Mouse (Mus musculus) limb, embryonic 13.5 days (tissue): ENCODE measurements around the gene Manbal. TPM values are rescaled to one million over a fixed set of nuclear protein-coding genes. Genes with fewer than 3 reads are reported as not detected.

ENCODE experiments used
- ATAC-seq: fragments of 200-750 bp; cut with Nextera tagmentation; 2 replicates; pipeline ENCODE4 v1.8.0; 2017; ENCODE audit warnings: low read depth, moderate number of reproducible peaks, moderate TSS enrichment; ENCODE audit not compliant: low FRiP score
- H3K27ac ChIP-seq: fragments of 300-500 bp; sonication (generic); 2 replicates; pipeline ENCODE4 v1.5.1; 2015; ENCODE audit warnings: inconsistent platforms, mild to moderate bottlenecking, moderate library complexity
- H3K27me3 ChIP-seq: fragments of 300-500 bp; sonication (generic); 2 replicates; pipeline ENCODE4 v1.6.1; 2015; ENCODE audit warnings: mild to moderate bottlenecking, inconsistent platforms
- H3K36me3 ChIP-seq: fragments of 300-500 bp; sonication (generic); 2 replicates; pipeline ENCODE4 v1.6.1; 2015; ENCODE audit warnings: inconsistent platforms, mild to moderate bottlenecking, moderate library complexity
- H3K4me1 ChIP-seq: fragments of 300-500 bp; sonication (generic); 2 replicates; pipeline ENCODE4 v1.6.1; 2015; ENCODE audit warnings: inconsistent platforms
- H3K4me2 ChIP-seq: fragments of 300-500 bp; sonication (generic); replicated peaks from 2 replicates; pipeline ENCODE4 v1.6.1; 2015; ENCODE audit warnings: inconsistent platforms, mild to moderate bottlenecking, moderate library complexity
- H3K4me3 ChIP-seq: fragments of 300-500 bp; sonication (generic); 2 replicates; pipeline ENCODE4 v1.5.1; 2015; ENCODE audit warnings: moderate library complexity, mild to moderate bottlenecking, inconsistent platforms
- H3K9ac ChIP-seq: fragments of 300-500 bp; sonication (generic); 2 replicates; pipeline ENCODE4 v1.6.1; 2015; ENCODE audit warnings: mild to moderate bottlenecking, inconsistent platforms
- H3K9me3 ChIP-seq: fragments of 300-500 bp; sonication (generic); 2 replicates; pipeline ENCODE4 v1.6.1; 2016; ENCODE audit warnings: inconsistent platforms
- WGBS: fragments of 180-500 bp; shearing (Covaris S2); methylation state at CpG from one replicate; pipeline ENCODE4 v1.1.7; 2015; 5-methylcytosine and 5-hydroxymethylcytosine counted together
- polyA plus RNA-seq: library from polyadenylated mRNA; unstranded; fragments of >200 nt; fragmentation: Nextera tagmentation; extraction: Ambion mirVana; gene quantifications from 2 replicates; pipeline ENCODE4 v1.2.1, GENCODE M21; 2015

Manbal gene
- polyA plus RNA-seq, 1 experiment from 2014 or later = 93.8 TPM

- Histone ChIP-seq H3K4me2 (no peak overlapping the region), H3K9ac (no peak overlapping the region), H3K27me3 (no peaks in the 10 kb centered on the region), H3K4me3 (no peak overlapping the region), H3K4me1 (no peaks in the 10 kb centered on the region), H3K27ac (0 out of 2 replicates have a peak overlapping the region, but pooled peaks have one; percentile 6), H3K9me3 (0 out of 2 replicates have a peak, but pooled peaks cover 8% of the 10 kb centered on the region), H3K36me3 (peaks cover 65% of the 10 kb centered on the region)
- ATAC-seq = no peak
- WGBS = 69% methylated on average over 13 of the region's 13 CpGs
Observed at GRCm38 (mm10) chr2:157395960-157396359, 28.6 kb downstream of the Manbal start.

- WGBS = 92% methylated on average over 4 of the region's 4 CpGs
- Histone ChIP-seq H3K9ac (no peak overlapping the region), H3K27ac (no peak overlapping the region), H3K4me2 (no peak overlapping the region), H3K9me3 (0 out of 2 replicates have a peak, but pooled peaks cover 8% of the 10 kb centered on the region), H3K27me3 (no peaks in the 10 kb centered on the region), H3K4me3 (no peak overlapping the region), H3K4me1 (no peaks in the 10 kb centered on the region), H3K36me3 (peaks cover 53% of the 10 kb centered on the region)
- no peak for ATAC-seq
Observed at GRCm38 (mm10) chr2:157397376-157397775, 30.0 kb downstream of the Manbal start.

- Histone ChIP-seq H3K4me1 (no peaks in the 10 kb centered on the region), H3K4me2 (no peak overlapping the region), H3K4me3 (no peak overlapping the region), H3K27ac (no peak overlapping the region), H3K9ac (no peak overlapping the region), H3K27me3 (no peaks in the 10 kb centered on the region), H3K9me3 (0 out of 2 replicates have a peak, but pooled peaks cover 8% of the 10 kb centered on the region), H3K36me3 (peaks cover 43% of the 10 kb centered on the region)
- 94% methylated on average over 4 of the region's 4 CpGs for WGBS
- no peak for ATAC-seq
Observed at GRCm38 (mm10) chr2:157398539-157398938, 31.1 kb downstream of the Manbal start.

GRCm38 (mm10) chr2:157399797-157400196, 32.4 kb downstream of the Manbal start:
- Histone ChIP-seq H3K27ac (no peak overlapping the region), H3K9ac (no peak overlapping the region), H3K4me1 (no peaks in the 10 kb centered on the region), H3K4me2 (no peak overlapping the region), H3K27me3 (no peaks in the 10 kb centered on the region), H3K4me3 (no peak overlapping the region), H3K9me3 (0 out of 2 replicates have a peak, but pooled peaks cover 8% of the 10 kb centered on the region), H3K36me3 (peaks cover 40% of the 10 kb centered on the region)
- ATAC-seq = no peak
- 76% methylated on average over 10 of the region's 10 CpGs for WGBS

- Histone ChIP-seq H3K4me1 (no peaks in the 10 kb centered on the region), H3K27ac (no peak overlapping the region), H3K9me3 (0 out of 2 replicates have a peak, but pooled peaks cover 8% of the 10 kb centered on the region), H3K4me2 (no peak overlapping the region), H3K36me3 (peaks cover 33% of the 10 kb centered on the region), H3K9ac (no peak overlapping the region), H3K27me3 (no peaks in the 10 kb centered on the region), H3K4me3 (no peak overlapping the region)
- WGBS = 95% methylated on average over 6 of the region's 6 CpGs
- no peak for ATAC-seq
Observed at GRCm38 (mm10) chr2:157400491-157400890, 33.1 kb downstream of the Manbal start.

GRCm38 (mm10) chr2:157401261-157401660, 33.9 kb downstream of the Manbal start:
- Histone ChIP-seq H3K9me3 (0 out of 2 replicates have a peak, but pooled peaks cover 8% of the 10 kb centered on the region), H3K36me3 (peaks cover 25% of the 10 kb centered on the region), H3K4me3 (no peak overlapping the region), H3K27me3 (no peaks in the 10 kb centered on the region), H3K4me2 (no peak overlapping the region), H3K27ac (no peak overlapping the region), H3K4me1 (no peaks in the 10 kb centered on the region), H3K9ac (no peak overlapping the region)
- ATAC-seq = no peak
- WGBS = 96% methylated on average over 2 of the region's 2 CpGs

GRCm38 (mm10) chr2:157407596-157407995, 40.2 kb downstream of the Manbal start:
- no peak overlapping the region for H3K4me2 ChIP-seq
- no peaks in the 10 kb centered on the region for H3K36me3 ChIP-seq
- H3K9me3 ChIP-seq = no peaks in the 10 kb centered on the region
- no peak overlapping the region for H3K4me3 ChIP-seq
- H3K4me1 ChIP-seq = no peaks in the 10 kb centered on the region
- H3K9ac ChIP-seq = no peak overlapping the region
- ATAC-seq = no peak
- no peak overlapping the region for H3K27ac ChIP-seq
- 85% methylated on average over 7 of the region's 7 CpGs for WGBS
- H3K27me3 ChIP-seq = no peaks in the 10 kb centered on the region

GRCm38 (mm10) chr2:157409793-157410533, 42.6 kb downstream of the Manbal start:
- H3K4me2 ChIP-seq = no peak overlapping the region
- H3K9ac ChIP-seq = no peak overlapping the region
- no peak overlapping the region for H3K4me3 ChIP-seq
- H3K36me3 ChIP-seq = no peaks in the 10 kb centered on the region
- no peak for ATAC-seq
- H3K27ac ChIP-seq = no peak overlapping the region
- no peaks in the 10 kb centered on the region for H3K4me1 ChIP-seq
- H3K9me3 ChIP-seq = no peaks in the 10 kb centered on the region; the same call in 1 of the 2 replicates
- 60% methylated on average over 12 of the region's 12 CpGs for WGBS
- H3K27me3 ChIP-seq = no peaks in the 10 kb centered on the region

- Histone ChIP-seq H3K27me3 (no peaks in the 10 kb centered on the region), H3K4me1 (no peaks in the 10 kb centered on the region), H3K9me3 (no peaks in the 10 kb centered on the region; the same call in 1 of the 2 replicates), H3K4me2 (no peak overlapping the region), H3K36me3 (no peaks in the 10 kb centered on the region), H3K9ac (no peak overlapping the region), H3K27ac (no peak overlapping the region), H3K4me3 (no peak overlapping the region)
- ATAC-seq = no peak
- 82% methylated on average over 6 of the region's 6 CpGs for WGBS
Observed at GRCm38 (mm10) chr2:157411151-157411693, 43.8 kb downstream of the Manbal start.

GRCm38 (mm10) chr2:157412497-157412896, 45.1 kb downstream of the Manbal start:
- WGBS = 60% methylated on average over 7 of the region's 7 CpGs
- H3K27ac ChIP-seq = no peak overlapping the region
- no peak overlapping the region for H3K4me3 ChIP-seq
- no peaks in the 10 kb centered on the region for H3K36me3 ChIP-seq
- H3K9me3 ChIP-seq = no peaks in the 10 kb centered on the region; the same call in 1 of the 2 replicates
- no peaks in the 10 kb centered on the region for H3K27me3 ChIP-seq
- no peak for ATAC-seq
- no peak overlapping the region for H3K9ac ChIP-seq
- no peaks in the 10 kb centered on the region for H3K4me1 ChIP-seq
- no peak overlapping the region for H3K4me2 ChIP-seq

- Histone ChIP-seq H3K4me2 (no peak overlapping the region), H3K9me3 (no peaks in the 10 kb centered on the region; the same call in 1 of the 2 replicates), H3K27ac (no peak overlapping the region), H3K27me3 (no peaks in the 10 kb centered on the region), H3K36me3 (no peaks in the 10 kb centered on the region), H3K9ac (no peak overlapping the region), H3K4me1 (peaks cover 13% of the 10 kb centered on the region), H3K4me3 (no peak overlapping the region)
- WGBS = 58% methylated on average over 6 of the region's 6 CpGs
- ATAC-seq = 0 out of 2 replicates have a peak, but pooled peaks have one; percentile 29
Observed at GRCm38 (mm10) chr2:157417229-157417628, 49.8 kb downstream of the Manbal start.

- no peaks in the 10 kb centered on the region; the same call in 1 of the 2 replicates for H3K9me3 ChIP-seq
- H3K4me3 ChIP-seq = no peak within 1 kb of the TSS
- ATAC-seq = no peak
- no peak within 1 kb of the TSS for H3K9ac ChIP-seq
- H3K36me3 ChIP-seq = no peaks in the 10 kb centered on the region
- no peak within 1 kb of the TSS for H3K27ac ChIP-seq
- no peaks in the 10 kb centered on the region for H3K27me3 ChIP-seq
- peaks cover 23% of the 10 kb centered on the region for H3K4me1 ChIP-seq
- H3K4me2 ChIP-seq = no peak within 1 kb of the TSS
- WGBS = 19% methylated on average over 13 of the region's 13 CpGs
Observed at GRCm38 (mm10) chr2:157418206-157418605, 50.8 kb downstream of the Manbal start, which contains the start of gene Src. Src (plus strand) TSS chr2:157418444.
